Mouse (Mus musculus) skeletal muscle tissue, adult 2 months (tissue): Measurements from ENCODE around the gene Psmb9.

ENCODE experiments used
- DNase-seq: peaks from one replicate; pipeline ENCODE4 v3.0.0-alpha.2; 2012; ENCODE audit warnings: low read depth, low spot score

Psmb9 gene

GRCm38 (mm10) chr17:34138655-34139054 is 48.9 kb downstream of the Psmb9 start:
- DNase-seq: no peak

GRCm38 (mm10) chr17:34137601-34138000 is 50.0 kb downstream of the Psmb9 start:
- DNase-seq: no peak

- peak; percentile 99 for DNase-seq
These were observed 52.0 kb downstream of the Psmb9 start for GRCm38 (mm10) chr17:34135297-34136224.

GRCm38 (mm10) chr17:34134451-34134850 is 53.1 kb downstream of the Psmb9 start:
- no peak for DNase-seq

- no peak for DNase-seq
These were observed 54.3 kb downstream of the Psmb9 start for GRCm38 (mm10) chr17:34133289-34133688.
